Mouse (Mus musculus) gastrocnemius, postnatal 14 days (tissue): ENCODE results near the gene Rftn1. TPM values are rescaled to one million over a fixed set of nuclear protein-coding genes. Genes with fewer than 3 reads are reported as not detected.
"Not testable (repeated sequence)": the region's sequence is repeated elsewhere in the genome, so short reads cannot be mapped to it uniquely, and the experiment has no call there.

Experiments used
- DNase-seq: peaks from one replicate; pipeline ENCODE4 v3.0.0; 2021; ENCODE audit warnings: mixed read lengths
- intact Hi-C: fragments of 180-260 bp; cut with DNase I; formaldehyde crosslinking; loops from one replicate; pipeline ENCODE4 v1.15.1; 2025; ENCODE audit warnings: low total_unique reads
- total RNA-seq, 2 experiments: library from RNA; stranded (reverse); gene quantifications; 2 replicates each; pipeline ENCODE4 v1.2.3; 2021

The Rftn1 gene
- total RNA-seq, 2 experiments from 2014 or later: 48.5 to 58.5 TPM

DNA sequence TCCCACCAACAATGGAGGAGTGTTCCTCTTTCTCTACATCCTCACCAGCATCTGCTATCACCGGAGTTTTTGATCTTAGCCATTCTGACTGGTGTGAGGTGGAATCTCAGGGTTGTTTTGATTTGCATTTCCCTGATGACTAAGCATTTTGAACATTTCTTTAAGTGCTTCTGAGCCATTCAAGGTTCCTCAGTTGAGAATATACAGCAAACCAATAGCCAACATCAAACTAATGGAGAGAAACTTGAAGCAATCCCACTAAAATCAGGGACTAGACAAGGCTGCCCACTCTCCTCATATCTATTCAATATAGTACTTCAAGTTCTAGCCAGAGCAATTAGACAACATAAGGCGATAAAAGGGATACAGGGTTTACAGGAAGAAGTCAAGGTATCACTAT lies 15.4 kb upstream of the Rftn1 start:
- DNase-seq, intact Hi-C loops: not testable (repeated sequence)

DNA sequence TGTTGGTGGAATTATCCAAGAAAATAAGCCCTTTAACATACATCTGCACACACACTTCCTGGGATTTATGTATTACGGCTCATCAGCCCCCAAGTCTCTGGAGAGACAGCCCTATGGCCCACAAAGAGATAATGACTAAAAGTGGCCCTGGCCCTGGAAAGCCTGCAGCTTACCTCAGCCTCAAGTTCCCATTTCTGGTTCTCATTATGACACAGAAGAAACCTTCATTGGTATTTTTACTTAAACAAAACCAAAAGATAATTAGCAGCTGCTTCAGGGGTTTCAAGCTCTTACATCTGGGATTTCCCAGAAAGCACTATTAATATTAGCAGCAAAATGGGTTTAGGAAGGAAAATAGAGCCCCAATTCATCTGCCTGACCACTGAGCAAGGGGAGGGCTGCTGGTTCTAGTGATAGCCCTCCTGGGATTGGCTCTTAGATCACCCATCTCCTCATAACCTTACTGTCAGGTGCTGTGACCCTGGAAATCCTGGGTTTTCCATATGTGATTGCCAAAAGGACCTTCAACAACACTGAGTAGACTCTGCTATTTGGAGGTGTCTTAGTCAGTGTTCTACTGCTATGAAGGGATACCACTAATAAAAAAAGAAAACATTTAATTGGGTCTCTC lies 14.8 kb upstream of the Rftn1 start:
- intact Hi-C loops: no loop called here
- DNase-seq: no peak

DNA sequence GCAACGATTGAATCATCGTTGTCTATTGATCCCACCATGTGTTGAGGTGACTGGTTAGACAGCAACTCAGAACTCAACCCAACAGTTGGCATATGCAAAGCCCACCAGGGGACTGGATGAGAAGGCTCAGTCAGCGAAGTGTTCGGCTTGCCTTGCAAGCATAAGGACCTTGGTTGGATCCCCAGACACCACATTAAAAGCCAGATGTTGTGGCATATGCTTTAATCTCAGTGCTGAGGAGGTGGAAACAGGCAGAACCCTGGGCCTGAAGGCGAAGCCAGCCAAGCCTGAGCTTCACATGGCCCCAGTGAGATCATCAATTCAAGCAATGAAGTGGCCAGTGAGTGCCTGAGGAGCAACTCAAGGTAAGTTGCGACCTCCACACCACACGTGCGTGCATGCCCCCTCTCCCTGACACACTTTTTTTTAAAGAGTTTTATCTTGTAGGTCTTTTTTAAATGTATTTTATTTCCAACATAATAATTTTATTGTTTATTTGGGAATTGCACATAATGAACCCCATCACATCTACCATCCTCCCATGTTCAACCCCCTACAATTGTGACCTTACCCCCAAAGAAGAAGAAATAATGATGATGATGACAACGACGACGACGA lies 11.5 kb upstream of the Rftn1 start:
- no peak for DNase-seq
- intact Hi-C loops: no loop called here

DNA sequence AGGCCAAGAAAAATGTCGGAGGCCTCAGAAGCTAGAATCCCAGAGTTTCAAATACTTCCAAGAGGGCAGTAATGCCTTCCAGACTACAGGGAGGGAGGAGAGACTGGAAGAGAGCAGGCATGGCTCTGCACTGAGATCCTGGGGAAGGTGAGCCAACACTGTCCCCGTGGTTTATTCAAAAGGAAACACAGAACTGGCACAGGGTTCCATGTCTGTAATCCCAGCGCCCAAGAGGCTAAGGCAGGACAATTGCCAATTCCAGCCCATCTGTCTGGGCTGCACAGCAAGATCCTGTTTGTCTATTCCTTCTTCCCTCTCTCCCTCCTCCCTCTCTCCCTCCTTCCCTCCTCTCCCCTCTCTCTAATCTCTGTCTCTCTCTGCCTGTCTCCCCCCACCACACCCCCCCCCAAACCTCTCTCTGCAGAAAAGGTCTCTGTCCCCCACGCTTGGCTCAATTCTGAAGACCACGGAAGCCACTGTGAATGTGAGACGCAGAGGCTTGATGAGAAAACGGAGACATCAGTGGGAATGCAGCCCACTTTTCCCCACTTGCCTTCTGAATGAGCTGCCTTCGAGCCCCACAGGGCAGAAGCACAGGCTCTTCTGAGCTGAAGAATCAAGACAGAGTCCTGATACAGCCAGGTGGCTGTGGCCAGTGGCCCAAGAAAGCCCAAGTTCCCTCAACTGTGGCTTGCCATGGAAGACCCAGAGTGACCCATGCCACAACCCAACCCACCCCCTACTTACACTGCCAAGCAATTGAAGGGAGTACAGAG lies 8.8 kb upstream of the Rftn1 start:
- intact Hi-C loops: no loop called here

DNA sequence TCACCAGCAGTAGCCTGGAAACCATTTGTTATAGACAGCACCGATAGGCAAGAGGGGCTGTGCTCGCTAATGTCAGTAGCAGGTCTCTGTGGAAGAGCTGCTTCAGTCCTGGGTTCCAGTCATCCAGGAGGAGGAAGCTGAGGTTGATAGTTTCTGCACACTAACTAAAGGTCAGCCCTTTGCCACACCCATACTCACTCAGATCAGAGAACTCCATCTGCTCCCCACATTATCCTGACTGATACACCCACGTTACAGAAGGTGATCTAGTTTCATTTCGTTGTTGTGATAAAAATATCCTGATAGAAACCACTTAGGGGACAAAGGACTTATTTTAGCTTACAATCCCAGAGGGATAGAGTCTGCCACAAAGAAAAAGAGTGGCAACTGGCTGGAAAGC lies 7.1 kb upstream of the Rftn1 start:
- no peak for DNase-seq
- intact Hi-C loops: no loop called here

More for the DNA sequence above, 8.8 kb upstream of the Rftn1 start:
- peak; percentile 35 for DNase-seq

DNA sequence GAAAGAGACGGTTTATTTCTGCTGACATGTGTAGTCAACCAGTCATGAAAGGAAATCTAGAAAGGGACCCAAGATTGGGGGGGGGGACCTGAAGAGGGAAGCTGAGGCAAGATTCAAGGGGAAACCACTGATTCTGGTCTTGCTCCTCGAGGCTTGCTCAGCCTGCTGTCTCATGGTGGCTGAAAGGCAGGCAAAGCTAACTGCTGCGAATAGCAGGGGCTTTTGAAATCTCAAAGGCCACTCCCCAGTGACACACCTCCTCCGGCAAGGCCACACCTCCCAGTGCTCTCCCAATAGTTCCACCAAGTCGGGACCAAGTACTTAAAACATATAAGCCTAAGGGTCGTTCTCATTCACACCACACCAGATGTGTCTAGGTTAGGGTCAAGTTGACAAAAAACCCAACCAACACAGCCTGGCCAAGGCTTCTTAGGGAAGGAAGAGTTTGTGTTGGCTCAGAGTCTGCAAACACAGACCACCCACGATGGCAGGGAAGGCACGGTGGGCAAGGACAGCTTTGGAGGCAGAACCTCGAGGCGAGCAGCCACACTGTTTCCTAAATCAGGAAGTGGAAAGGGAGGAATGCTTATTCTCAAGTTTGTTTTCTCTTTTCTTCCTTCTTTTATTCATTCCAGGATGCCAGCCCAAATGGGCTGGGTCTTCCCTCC lies 5.7 kb upstream of the Rftn1 start:
- DNase-seq: no peak
- intact Hi-C loops: no loop called here

DNA sequence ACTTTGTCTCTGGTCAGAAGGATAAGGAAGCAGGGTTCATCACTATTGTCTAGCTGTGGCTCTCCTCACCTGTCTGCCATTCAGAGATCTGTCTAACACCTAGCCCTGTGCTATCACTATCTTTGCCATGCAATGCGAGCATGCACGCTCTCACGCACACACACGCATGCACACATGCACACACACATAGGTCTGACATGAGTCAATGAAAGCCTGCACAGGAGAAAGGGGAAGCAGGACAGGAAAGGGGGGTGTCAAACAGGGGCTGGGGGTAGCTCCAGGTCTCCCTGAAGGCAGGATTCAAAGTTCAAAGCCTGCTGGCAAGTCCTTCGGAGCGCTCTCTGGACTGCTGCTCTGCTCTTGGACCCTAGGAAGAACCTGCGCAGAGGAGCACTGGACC lies 4.9 kb upstream of the Rftn1 start:
- no peak for DNase-seq
- intact Hi-C loops: no loop called here

DNA sequence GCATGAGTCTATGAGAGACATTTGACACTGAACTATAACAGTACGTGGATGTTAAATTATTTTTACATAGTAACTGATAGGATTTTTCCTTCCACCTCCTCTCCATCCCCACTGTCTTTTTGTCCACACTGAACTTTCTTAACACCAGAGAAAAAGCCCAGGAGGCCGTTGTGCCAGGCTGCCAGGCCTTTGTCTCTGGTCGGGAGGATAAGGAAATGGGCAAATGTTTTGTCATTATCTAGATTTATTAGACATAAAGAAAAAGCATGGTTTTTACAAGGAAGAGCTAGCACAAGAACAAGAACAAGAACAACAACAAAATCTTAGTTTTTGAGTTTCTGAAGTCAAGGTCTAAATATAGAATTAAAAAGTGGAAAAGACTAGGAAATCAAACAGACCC lies 4.1 kb upstream of the Rftn1 start:
- no peak for DNase-seq
- intact Hi-C loops: loop anchor here (5.0 kb wide), 2 partner anchors 43 to 227 kb away; no protein-coding TSS in a partner anchor

DNA sequence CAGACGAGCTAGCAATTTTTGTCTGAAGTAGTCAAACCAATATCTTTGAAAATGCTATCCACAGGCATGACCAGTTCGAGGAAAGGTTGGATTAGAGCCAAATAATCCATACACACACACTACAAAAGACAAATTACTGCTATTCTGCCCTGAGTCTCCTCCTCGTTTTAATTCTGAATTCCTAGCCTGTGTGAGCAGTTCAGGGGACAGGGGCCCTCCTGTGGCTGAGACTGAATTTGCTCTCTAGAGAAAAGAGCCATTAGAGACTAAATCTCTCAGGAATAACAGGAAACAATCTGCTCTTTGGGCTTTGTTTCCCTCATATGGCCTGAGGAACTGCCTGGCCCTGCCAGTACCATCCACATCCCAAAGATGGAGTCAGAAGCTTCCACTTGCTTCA lies 3.2 kb upstream of the Rftn1 start:
- intact Hi-C loops: loop anchor here (5.0 kb wide), 2 partner anchors 44 to 226 kb away; no protein-coding TSS in a partner anchor
- no peak for DNase-seq

DNA sequence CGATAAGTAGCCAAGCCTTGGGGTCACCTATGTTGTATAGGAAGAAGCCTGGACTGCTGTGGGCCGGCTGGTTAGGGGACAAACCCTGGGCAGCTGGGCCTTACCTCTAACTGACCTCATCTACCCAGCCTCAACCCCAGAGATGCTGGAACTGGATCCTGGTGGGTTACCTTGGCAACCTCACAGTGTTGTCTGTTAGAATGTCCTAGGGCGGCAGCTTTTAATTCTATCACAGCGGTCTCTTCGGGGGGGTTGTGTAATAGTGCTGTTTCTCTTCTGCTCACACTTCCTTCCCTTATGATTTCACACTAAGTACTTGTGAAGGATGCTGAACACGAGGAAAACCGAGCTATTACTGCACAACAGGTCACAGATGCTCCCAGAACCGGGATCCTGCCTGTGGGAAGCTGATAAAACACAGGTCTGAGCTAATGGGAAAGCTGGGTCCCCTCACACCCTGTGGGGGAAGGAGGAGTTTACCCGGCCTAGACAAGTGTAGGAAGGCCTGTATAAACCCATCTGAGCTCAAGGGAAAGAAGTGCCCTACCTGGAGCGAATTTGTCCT lies 2.0 kb upstream of the Rftn1 start:
- no peak for DNase-seq
- intact Hi-C loops: loop anchor here (5.0 kb wide), 2 partner anchors 45 to 225 kb away; no protein-coding TSS in a partner anchor

DNA sequence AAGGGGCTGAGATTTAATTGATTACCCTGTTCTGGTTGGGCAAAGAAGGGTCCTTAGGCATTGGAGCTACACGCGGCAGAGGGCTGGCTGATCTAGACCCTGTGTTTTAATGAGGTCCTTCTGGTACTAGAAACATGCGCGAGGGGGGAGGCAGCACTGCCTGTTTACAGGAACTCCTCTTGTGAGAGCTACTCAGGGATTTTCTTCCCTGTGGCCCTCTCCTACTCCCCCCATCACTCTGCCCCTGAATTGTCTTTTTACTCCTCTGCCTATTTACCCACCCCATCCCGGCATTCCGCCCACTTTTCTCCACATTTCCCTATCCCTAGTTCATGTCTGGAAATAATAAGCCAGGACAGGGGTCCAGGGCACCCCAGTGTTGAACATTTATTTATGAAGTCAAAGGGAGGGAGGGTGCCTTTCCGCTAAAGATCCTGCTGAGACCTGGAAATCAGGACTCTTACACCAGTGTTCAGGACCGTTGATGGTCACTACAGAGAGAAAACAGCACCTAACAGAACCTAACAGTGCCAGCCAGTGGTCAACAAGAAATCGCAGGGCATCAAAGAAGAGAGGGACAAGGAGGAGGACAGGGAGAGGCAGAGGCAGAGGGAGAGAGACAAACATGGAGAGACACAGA lies 964 bp upstream of the Rftn1 start:
- no peak for DNase-seq
- intact Hi-C loops: loop anchor here (5.0 kb wide), 2 partner anchors 46 to 224 kb away; no protein-coding TSS in a partner anchor

DNA sequence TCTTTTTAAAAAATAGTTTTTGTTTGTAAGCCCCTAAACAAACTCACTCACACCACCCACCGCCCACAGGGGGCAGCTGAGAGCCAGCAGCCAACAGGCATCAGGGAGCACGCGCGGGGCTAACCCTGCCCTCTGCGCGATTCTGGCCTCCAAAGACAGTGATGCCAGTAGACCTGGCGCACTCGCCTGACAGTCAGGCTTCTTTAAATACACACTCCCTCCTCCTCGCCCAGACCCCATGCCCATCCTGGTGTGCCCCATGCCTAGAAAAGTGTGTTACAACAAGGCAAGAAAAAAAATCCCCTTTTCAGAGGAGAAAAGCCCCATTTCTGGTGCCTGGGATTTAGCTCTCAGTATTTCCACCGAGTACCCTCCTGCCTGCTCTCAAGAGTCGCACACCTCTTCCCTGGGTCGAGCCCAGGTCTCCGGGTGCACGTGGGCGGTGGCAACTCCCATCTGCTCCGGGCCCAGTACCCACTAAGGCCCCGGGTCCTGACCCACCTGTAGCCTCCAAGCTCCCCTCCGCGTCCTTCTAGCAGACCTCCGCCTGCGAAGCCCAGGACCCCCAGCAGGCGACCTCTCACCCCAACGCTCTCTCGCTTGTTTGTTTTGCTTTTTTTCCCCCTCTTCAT lies 977 bp downstream of the Rftn1 start:
- DNase-seq: peak; percentile 79
- intact Hi-C loops: loop anchor here (5.0 to 10.0 kb wide), 3 partner anchors 48 to 222 kb away; no protein-coding TSS in a partner anchor

DNA sequence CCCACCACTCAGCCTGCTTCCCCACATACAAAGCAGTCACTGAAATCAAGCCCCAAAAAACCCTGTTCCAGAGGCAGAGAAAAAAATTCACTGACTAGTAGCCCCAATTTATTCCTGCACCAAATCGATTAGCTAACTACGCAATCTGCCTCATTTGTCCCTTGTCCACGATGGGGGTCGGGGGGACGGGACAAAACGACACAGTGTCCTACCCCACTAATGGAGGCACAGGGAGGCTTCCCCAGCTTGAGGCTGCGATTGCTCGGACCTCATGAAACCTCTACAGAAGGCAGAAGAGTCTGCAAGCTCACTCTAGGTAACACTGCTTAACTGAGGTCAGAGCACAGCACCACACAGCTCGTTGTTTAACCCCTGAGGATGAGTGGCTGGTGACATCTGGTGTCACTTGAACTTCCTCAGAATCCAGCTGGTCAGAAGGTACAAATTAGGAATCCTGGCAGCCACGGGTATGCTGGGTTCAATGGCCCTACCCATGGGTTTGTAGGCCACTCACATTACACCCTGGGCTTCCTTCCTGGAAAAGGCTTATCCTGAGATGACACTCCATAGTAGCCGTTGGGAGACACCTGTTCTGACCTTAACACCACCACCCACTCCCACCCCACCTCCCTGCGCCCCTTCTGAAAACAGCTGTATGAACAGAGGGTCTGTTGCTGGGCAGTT lies 1.7 kb downstream of the Rftn1 start:
- intact Hi-C loops: loop anchor here (10.0 kb wide), 1 partner anchor 134 kb away; no protein-coding TSS in a partner anchor
- DNase-seq: peak; percentile 50

DNA sequence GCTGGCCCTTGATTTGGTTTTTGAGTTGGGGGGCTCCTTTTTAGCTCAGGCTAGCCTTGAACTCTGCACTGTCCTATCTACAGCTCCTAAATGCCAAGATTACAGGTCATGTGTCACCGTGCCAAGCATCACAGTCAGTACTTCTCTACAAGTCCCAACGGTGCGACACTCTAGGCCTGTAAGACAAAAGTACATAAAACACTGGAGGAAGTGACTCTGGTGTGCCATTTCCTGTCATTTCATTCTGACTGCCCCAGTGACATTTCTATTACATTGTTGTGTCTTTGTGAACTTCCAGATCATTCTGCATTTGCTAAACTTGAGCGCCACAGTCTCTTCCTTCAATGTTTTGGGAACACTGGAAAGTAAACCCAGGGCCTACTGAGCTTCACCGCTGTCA lies 4.9 kb downstream of the Rftn1 start:
- no peak for DNase-seq
- intact Hi-C loops: loop anchor here (10.0 kb wide), 1 partner anchor 131 kb away; no protein-coding TSS in a partner anchor

DNA sequence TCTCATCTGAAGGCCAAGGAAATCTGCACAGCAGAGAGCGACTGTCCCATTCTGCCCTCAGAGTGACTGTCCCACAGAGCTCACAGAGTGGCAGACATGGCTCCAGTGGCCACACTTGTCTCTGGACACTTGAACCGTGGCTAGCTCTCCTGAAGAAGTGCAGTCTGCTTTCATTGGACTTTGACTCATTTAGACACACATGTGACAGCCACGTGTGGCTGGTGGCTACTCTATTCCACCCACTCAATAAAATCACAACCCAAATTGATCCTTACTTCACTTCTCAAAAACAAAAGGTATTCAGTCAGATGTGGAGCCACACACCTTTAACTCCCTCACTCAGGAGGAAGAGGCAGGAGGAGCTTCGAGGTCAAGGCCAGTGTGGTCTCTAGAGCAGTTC lies 5.4 kb downstream of the Rftn1 start:
- DNase-seq: no peak
- intact Hi-C loops: loop anchor here (10.0 kb wide), 1 partner anchor 130 kb away; no protein-coding TSS in a partner anchor

DNA sequence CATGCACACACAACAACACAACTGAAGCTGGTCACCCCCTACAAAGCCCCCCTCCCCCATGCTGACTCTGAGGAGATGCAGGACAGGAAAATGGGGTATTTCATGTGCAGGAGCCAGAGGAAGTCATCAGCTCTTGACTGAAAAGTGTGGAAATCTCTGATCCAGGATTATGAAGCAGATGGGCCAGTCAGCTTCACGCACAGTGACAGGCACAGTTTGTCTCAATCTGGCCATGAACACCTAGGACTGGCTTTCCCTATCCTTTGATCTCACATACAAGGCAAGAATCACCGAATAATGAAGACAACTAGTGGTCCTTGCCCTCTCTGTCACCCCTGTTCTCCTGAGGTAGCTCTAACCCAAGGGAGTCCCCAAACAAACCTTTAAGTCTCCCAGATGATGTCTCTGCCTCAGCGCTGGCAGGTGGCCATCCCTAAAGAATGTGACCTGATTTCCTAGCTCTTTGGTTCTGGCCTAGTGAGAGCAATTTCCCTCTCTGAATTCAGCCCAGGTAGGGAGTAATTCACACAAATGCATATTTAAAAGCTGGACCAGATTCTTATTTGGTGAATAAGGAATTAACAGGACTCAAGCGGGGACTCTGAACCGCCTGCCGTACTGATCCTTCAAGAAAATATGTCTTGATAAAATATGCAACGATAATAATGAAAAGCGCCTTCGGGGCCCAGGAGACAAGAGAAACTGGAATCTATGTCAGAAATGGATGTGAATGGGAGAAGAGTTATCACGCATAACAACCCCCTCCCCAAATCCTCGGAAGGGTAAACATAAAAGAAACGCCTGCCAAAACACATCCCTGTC lies 6.0 kb downstream of the Rftn1 start:
- no peak for DNase-seq
- intact Hi-C loops: loop anchor here (10.0 kb wide), 1 partner anchor 130 kb away; no protein-coding TSS in a partner anchor

DNA sequence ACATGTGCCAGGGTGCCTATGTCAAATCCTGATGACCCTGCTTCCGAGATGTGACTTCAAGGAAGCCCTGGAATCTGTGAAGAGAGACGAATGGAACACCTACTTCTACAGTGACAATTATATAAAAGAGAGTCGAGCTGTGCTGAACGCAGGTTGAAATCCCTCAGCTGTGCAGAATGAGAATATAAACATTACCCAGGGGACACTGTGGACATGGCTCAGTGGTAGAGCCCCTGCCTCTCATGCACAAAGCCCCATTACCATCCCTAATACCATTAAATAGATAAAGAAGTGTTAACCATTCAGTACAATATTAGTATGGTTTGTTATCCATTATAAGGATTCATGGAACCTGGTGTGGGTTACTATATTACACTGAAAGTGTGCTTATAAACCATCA lies 7.2 kb downstream of the Rftn1 start:
- no peak for DNase-seq

More for the DNA sequence above, 7.2 kb downstream of the Rftn1 start:
- intact Hi-C loops: loop anchor here (10.0 kb wide), 1 partner anchor 128 kb away; no protein-coding TSS in a partner anchor
